Mouse (Mus musculus) liver (tissue): ENCODE results near the gene Mtif2.
"Not testable (repeated sequence)": the region's sequence is repeated elsewhere in the genome, so short reads cannot be mapped to it uniquely, and the experiment has no call there.

Source experiments
- DNase-seq: peaks from one replicate; pipeline ENCODE4 v3.0.0-alpha.2; 2020; ENCODE audit warnings: mixed read lengths

Mtif2 gene

GRCm38 (mm10) chr11:29525988-29526794, at the start of gene Mtif2:
Gene Mtif2 (plus strand): TSS chr11:29526408.
- peak; percentile 88 for DNase-seq

GRCm38 (mm10) chr11:29493135-29493534, 33.1 kb upstream of the Mtif2 start:
- peak; percentile 24 for DNase-seq

GRCm38 (mm10) chr11:29496962-29497361, 29.2 kb upstream of the Mtif2 start:
- no peak for DNase-seq

- no peak for DNase-seq
Measured at GRCm38 (mm10) chr11:29503948-29504893, 22.0 kb upstream of the Mtif2 start.

DNA sequence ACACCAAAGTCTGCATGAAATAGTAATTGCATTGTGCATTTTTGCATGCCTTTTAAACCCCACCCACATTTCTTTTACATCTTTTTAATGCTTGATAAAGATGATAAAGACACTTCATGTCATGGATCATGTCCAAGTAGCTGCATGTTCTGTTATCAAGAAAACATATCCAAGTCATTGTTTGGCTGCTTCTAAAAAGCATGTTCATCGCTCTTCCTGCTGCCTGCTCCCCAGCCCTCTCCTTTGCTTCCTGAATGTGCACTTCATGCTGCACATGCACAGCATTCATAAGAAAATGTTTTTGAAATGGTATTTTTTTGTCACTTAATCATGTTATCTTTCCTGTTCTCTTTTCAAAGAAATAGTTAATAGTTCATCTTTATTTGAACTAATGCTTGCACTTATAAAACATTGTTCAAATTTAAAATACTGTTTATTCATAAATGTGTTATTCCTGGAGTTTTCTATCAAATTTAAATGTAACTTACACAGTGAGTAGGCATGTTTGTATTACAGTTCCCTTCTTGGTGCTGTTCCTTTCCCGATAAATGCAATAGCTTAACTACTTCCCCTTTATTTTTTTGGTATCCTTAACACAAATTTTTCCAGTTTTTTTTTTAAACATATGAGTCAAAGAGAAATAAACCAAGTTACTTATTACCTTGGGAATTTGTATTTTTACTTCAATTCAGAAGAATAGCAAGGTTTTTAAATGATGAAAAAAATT, 21.1 kb upstream of the Mtif2 start:
- DNase-seq, result no peak

DNA sequence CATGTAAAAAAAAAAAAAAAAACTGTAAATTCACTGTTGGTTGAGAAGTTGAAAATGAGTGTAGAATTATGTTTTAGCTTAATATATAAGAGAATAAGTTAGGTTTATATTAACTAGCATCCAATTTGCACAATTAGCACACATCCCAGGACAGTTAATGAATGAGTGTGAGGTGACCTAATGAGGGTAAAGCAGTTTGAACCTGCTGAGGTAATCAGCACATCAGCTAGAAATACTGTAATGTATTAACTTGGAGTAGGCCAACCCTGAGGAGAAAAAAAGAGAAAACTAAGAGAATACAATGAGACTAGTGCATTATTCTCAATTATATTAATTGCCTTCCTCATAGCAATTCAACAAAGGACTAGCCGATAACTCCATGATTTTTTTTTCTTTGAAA, 16.8 kb upstream of the Mtif2 start:
- DNase-seq, result no peak

- DNase-seq, result no peak
Measured at GRCm38 (mm10) chr11:29512818-29513535, 13.2 kb upstream of the Mtif2 start.

DNA sequence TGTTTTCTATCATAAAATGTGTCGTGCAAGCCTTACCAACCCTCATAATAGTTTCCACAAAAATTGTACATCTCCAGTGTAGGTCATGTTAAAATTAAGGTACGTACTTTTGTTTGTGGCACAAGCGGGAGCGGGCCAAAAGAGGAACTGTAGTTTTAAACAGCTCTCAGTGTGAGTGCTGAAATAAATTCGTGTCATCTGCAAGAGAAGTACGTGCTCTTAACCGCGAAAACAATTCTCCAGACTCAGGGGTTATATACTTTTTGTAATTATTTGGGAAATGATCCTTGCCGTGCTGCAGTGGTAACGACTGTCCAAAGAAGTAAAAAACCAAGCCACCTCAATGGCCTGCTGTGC, 11.9 kb upstream of the Mtif2 start:
- DNase-seq, result no peak

GRCm38 (mm10) chr11:29514682-29515412, 11.4 kb upstream of the Mtif2 start, which contains the start of gene Prorsd1:
Gene Prorsd1 (minus strand): TSS chr11:29515033.
- DNase-seq, result peak; percentile 97

DNA sequence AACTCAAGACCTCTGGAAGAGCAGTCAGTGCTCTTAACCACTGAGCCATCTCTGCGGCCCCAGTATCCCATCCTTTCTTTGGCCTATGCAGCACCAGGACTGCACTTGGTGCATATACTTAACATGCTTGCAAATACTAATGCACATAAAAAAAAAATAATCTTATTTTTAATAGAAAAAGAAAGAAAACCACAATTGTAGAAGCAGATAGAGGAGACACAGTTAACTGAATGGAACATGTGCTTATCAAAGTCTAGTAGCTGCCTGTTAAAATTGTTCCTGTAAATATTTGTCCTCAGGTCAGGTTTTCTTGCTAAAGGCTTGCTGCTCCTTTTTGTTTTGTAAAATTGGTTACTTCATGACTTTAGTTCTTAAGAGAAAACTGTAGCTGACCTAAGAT, 12.0 kb downstream of the Mtif2 start:
- no peak for DNase-seq

- DNase-seq, result no peak
Measured at GRCm38 (mm10) chr11:29544225-29544945, 18.2 kb downstream of the Mtif2 start.

- DNase-seq, result not testable (repeated sequence)
Measured at GRCm38 (mm10) chr11:29545150-29545752, 19.0 kb downstream of the Mtif2 start.

- not testable (repeated sequence) for DNase-seq
Measured at GRCm38 (mm10) chr11:29546297-29546696, 20.1 kb downstream of the Mtif2 start.

- DNase-seq, result no peak
Measured at GRCm38 (mm10) chr11:29546762-29547161, 20.6 kb downstream of the Mtif2 start.

DNA sequence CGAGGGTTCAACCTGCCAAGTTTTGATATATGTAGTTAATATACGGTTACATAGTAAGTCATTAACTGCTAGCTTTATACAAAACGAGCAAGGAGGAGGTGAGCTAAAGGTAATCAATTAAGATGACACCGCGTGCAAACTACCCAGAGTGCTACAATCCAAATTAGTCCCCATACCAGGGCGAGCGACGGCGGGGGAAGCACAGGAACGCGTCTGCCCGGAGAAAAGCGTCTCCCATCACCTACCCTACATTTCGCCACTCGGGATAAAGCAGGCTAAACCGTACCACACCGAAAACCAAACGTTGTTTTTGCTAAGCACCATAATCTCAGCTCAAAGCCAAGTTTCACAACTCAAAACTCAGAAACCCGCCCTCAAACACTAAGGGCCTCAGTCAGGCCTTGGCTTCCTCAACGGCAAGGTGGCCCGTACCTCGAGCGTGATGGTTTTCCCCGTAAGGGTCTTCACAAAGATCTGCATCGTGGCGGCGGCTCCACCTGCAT, 21.1 kb downstream of the Mtif2 start:
- no peak for DNase-seq

GRCm38 (mm10) chr11:29547752-29548503, 21.7 kb downstream of the Mtif2 start, which contains the start of the genes Clhc1 and Rps27a:
Gene Clhc1 (plus strand): TSS chr11:29547950.
Gene Rps27a (minus strand): TSS chr11:29548109.
- peak; percentile 94 for DNase-seq

DNA sequence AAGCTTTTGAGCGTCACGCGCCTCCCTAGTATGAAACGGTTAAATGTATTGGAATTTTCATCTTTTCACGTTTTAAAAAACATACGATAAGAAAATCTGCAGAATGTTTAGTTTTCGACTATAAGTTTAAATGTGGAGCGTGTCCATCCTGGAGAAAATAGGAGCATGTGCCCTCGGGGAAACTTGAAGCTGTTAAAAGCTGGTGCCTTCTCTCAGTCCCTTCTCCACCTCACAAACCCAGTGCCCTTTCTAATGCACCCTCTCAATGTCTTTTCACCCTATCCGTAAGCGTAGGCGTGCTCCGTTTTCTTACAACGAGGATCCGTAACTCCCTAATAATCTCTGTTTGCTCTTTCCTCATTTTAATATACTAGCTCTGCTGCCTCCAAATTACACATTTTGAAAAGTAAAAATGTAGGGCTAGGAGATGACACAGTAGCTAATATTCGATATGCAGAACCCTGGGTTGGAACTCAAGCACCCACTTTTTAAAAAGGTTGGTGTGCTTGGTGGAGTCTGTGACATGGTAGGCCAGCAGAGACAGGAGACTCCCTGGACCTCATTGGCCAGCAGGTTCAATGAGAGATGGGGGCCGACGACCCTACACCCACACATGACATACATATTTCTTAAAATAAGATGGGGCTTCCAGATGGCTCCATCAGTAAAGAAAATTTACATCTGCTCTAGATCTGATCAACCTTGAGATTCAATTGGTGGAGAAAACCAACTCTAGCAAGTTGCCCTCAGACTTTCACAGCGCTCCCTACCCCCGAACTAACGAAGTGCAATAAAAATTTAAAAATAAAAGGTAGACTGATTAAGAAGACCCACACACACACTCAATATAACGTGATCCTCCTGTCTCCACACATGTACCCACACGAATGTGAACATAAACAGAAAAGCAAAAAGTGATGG, 22.6 kb downstream of the Mtif2 start:
- DNase-seq, result peak; percentile 8

- DNase-seq, result no peak
Measured at GRCm38 (mm10) chr11:29549425-29549778, 23.2 kb downstream of the Mtif2 start.
